Mouse (Mus musculus): ENCODE data around the gene Tap1. TPM values are rescaled to one million over a fixed set of nuclear protein-coding genes. Genes with fewer than 3 reads are reported as not detected.

The Tap1 gene
- total and polyA plus RNA-seq, 3 experiments, result 102 to 184 (median 157) TPM

GRCm38 (mm10) chr17:34205746-34206176, 18.4 kb downstream of the Tap1 start (continued):
- TF ChIP-seq SMC3 (IDR thresholded peaks at IDR 0.05; ENCODE audit: low read depth, low read length), result peak; percentile 56
- TF ChIP-seq TCF12 (IDR thresholded peaks at IDR 0.05; ENCODE audit: low read depth, low read length), result peak; percentile 49
- no peak for TF ChIP-seq ZC3H11A (IDR thresholded peaks at IDR 0.05; ENCODE audit: low read depth, low read length)
- peak; percentile 64 for TF ChIP-seq MAX (IDR thresholded peaks at IDR 0.05; ENCODE audit: low read length)

GRCm38 (mm10) chr17:34206731-34207130, 19.4 kb downstream of the Tap1 start:
- peaks cover 8% of the 10 kb centered on the region for H3K9me3 ChIP-seq (replicated peaks; ENCODE audit: low read length)
- peaks cover 26% of the 10 kb centered on the region for H3K79me2 ChIP-seq (replicated peaks; ENCODE audit: control insufficient read depth, extremely low read depth, insufficient read depth, poor library complexity, severe bottlenecking)
- no peaks in the 10 kb centered on the region for H3K27me3 ChIP-seq (replicated peaks)
- peaks cover 11 to 38% of the 10 kb centered on the region in 2 experiments for H3K4me1 ChIP-seq (ENCODE audit: control insufficient read depth in 1 of 2, insufficient read depth in 2 of 2)
- no peak for TF ChIP-seq MAFK (IDR thresholded peaks at IDR 0.05; ENCODE audit: insufficient replicate concordance, low read length)
- no peak for TF ChIP-seq UBTF (IDR thresholded peaks at IDR 0.05; ENCODE audit: low read depth, low read length)
- no peak for TF ChIP-seq PAX5 (IDR thresholded peaks at IDR 0.05; ENCODE audit: low read length)
- no peak for TF ChIP-seq JUN (IDR thresholded peaks at IDR 0.05; ENCODE audit: insufficient read depth, low read depth, low read length)
- no peak for TF ChIP-seq NELFE (IDR thresholded peaks at IDR 0.05; ENCODE audit: low read depth, low read length)
- no peak for TF ChIP-seq HCFC1 (IDR thresholded peaks at IDR 0.05; ENCODE audit: low read depth, low read length)
- no peak for TF ChIP-seq GABPA (IDR thresholded peaks at IDR 0.05; ENCODE audit: insufficient replicate concordance, low read depth, low read length)
- TF ChIP-seq SMC3 (IDR thresholded peaks at IDR 0.05; ENCODE audit: low read depth, low read length), result no peak
- TF ChIP-seq ZMIZ1 (IDR thresholded peaks at IDR 0.05; ENCODE audit: low read depth, low read length), result no peak
- no peak for TF ChIP-seq ZKSCAN1 (IDR thresholded peaks at IDR 0.05; ENCODE audit: borderline replicate concordance, low read depth, low read length)
- TF ChIP-seq CTCF (conservative IDR thresholded peaks at IDR 0.05 in 1 of 2, IDR thresholded peaks at IDR 0.05 in 1 of 2; ENCODE audit: low read depth in 2 of 2, low read length in 2 of 2), result no peak
- no peak for TF ChIP-seq EP300 (IDR thresholded peaks at IDR 0.05; ENCODE audit: low read length)
- TF ChIP-seq MEF2A (IDR thresholded peaks at IDR 0.05; ENCODE audit: borderline replicate concordance, low read depth, low read length), result no peak
- peaks cover 42 to 60% of the 10 kb centered on the region in 2 experiments for H3K36me3 ChIP-seq (replicated peaks in 1 of 2; ENCODE audit: control insufficient read depth in 1 of 2, insufficient read depth in 1 of 2, low read length in 1 of 2)
- H3K4me3 ChIP-seq (replicated peaks in 1 of 3; ENCODE audit: low read depth in 2 of 3, low read length in 2 of 3, poor library complexity in 1 of 3), result peak overlapping the region in 2 of 3 experiments; percentile 9 to 97
- peak overlapping the region; percentile 73 for H3K4me2 ChIP-seq (ENCODE audit: insufficient read depth, low read depth, poor library complexity, severe bottlenecking)
- no peak overlapping the region for H3K9ac ChIP-seq (ENCODE audit: insufficient read depth, low read depth)
- no peak overlapping the region for H3K27ac ChIP-seq (ENCODE audit: insufficient read depth, low read depth)
- dilution Hi-C loops (cut with MboI; ENCODE audit: extremely low pct_ligation_motif_present, extremely low pct_unique_long_range_greater_than_20kb, low sequenced_read_pairs) (no loop called here), in situ Hi-C loops (cut with MboI; ENCODE audit: low pct_ligation_motif_present, low pct_unique_long_range_greater_than_20kb, low sequenced_read_pairs) (no loop called here)
- no peak for DNase-seq (ENCODE audit: extremely low read depth)

GRCm38 (mm10) chr17:34207456-34207855, 20.1 kb downstream of the Tap1 start:
- no peak for TF ChIP-seq ELF1 (IDR thresholded peaks at IDR 0.05; ENCODE audit: low read depth, low read length)
- no peak for TF ChIP-seq ZKSCAN1 (IDR thresholded peaks at IDR 0.05; ENCODE audit: borderline replicate concordance, low read depth, low read length)
- TF ChIP-seq CTCF (conservative IDR thresholded peaks at IDR 0.05 in 1 of 2, IDR thresholded peaks at IDR 0.05 in 1 of 2; ENCODE audit: low read depth in 2 of 2, low read length in 2 of 2), result no peak
- no peak for TF ChIP-seq TCF12 (IDR thresholded peaks at IDR 0.05; ENCODE audit: low read depth, low read length)
- no peak for TF ChIP-seq KAT2A (IDR thresholded peaks at IDR 0.05; ENCODE audit: insufficient replicate concordance, low read length)
- TF ChIP-seq USF1 (IDR thresholded peaks at IDR 0.05; ENCODE audit: low read depth, low read length), result no peak
- no peak for TF ChIP-seq MEF2A (IDR thresholded peaks at IDR 0.05; ENCODE audit: borderline replicate concordance, low read depth, low read length)
- TF ChIP-seq MYC (IDR thresholded peaks at IDR 0.05; ENCODE audit: low read depth, low read length), result no peak
- no peak for TF ChIP-seq MAX (IDR thresholded peaks at IDR 0.05; ENCODE audit: low read length)
- no peak for TF ChIP-seq NRF1 (IDR thresholded peaks at IDR 0.05; ENCODE audit: low read depth, low read length)
- TF ChIP-seq UBTF (IDR thresholded peaks at IDR 0.05; ENCODE audit: low read depth, low read length), result no peak
- no peak for TF ChIP-seq PAX5 (IDR thresholded peaks at IDR 0.05; ENCODE audit: low read length)
- Histone ChIP-seq H3K27me3 (replicated peaks) (no peaks in the 10 kb centered on the region), H3K9ac (ENCODE audit: insufficient read depth, low read depth) (no peak overlapping the region), H3K36me3 (replicated peaks in 1 of 2; ENCODE audit: control insufficient read depth in 1 of 2, insufficient read depth in 1 of 2, low read length in 1 of 2) (peaks cover 47 to 64% of the 10 kb centered on the region in 2 experiments), H3K79me2 (replicated peaks; ENCODE audit: control insufficient read depth, extremely low read depth, insufficient read depth, poor library complexity, severe bottlenecking) (peaks cover 26% of the 10 kb centered on the region), H3K27ac (ENCODE audit: insufficient read depth, low read depth) (no peak overlapping the region), H3K4me1 (ENCODE audit: control insufficient read depth in 1 of 2, insufficient read depth in 2 of 2) (peaks cover 11 to 36% of the 10 kb centered on the region in 2 experiments), H3K4me2 (ENCODE audit: insufficient read depth, low read depth, poor library complexity, severe bottlenecking) (no peak overlapping the region), H3K9me3 (replicated peaks; ENCODE audit: low read length) (peaks cover 8% of the 10 kb centered on the region), H3K4me3 (replicated peaks in 1 of 3; ENCODE audit: low read depth in 2 of 3, low read length in 2 of 3, poor library complexity in 1 of 3) (no peak overlapping the region)
- DNase-seq (ENCODE audit: extremely low read depth), result no peak
- dilution Hi-C loops (cut with MboI; ENCODE audit: extremely low pct_ligation_motif_present, extremely low pct_unique_long_range_greater_than_20kb, low sequenced_read_pairs), result no loop called here
- in situ Hi-C loops (cut with MboI; ENCODE audit: low pct_ligation_motif_present, low pct_unique_long_range_greater_than_20kb, low sequenced_read_pairs), result no loop called here

Measured in CH12.LX (cell line).